Mouse (Mus musculus) CD4-positive, CD25-positive, alpha-beta regulatory T cell, adult 2 months (primary cell): ENCODE results near the gene Lrrc4.

Experiments used
- DNase-seq: peaks from one replicate; pipeline ENCODE4 v3.0.0-alpha.2; 2012; ENCODE audit warnings: low read depth, low spot score

The Lrrc4 gene

GRCm38 (mm10) chr6:28854598-28854997 is 23.1 kb upstream of the Lrrc4 start:
- DNase-seq = no peak

DNA sequence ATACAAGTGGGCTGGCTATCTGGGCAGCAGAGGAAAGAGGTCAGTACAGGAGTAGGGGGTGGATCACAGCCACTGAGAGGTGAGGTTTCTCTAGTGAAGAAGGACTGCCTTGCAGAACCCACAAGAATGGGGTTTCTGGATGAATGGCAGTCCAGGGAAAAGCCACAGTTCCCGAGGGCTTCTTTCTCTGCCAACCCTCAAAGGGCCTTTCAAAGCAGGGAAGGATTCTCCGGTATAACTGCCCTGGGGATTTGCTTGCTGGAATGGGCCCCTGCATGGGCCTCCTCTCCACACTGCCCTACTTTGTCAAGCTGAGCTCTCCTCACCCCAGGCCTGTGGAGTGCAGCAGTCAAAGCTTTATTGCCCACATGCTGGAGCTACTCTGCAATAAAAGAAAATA is 22.1 kb upstream of the Lrrc4 start:
- no peak for DNase-seq

DNA sequence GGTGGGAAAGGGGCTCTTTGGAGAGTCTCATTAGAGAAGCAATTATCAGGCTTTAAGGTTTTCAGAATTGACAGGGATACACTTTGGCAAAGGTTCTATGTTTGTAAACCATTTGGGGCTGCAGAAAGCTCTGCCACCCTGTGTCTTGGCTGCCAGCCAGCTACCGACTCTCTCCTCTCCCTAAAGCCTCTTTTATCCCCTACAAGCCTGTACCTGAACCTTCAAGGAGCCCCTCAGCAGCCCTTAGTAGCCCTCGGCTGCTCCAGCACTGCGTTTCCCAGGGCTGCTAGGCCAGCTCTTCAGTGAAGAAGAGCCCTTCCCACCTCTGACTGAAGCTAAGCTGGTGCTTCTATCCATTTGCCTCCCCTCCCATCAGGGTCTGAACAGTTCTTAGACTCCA is 21.6 kb upstream of the Lrrc4 start:
- DNase-seq = no peak

DNA sequence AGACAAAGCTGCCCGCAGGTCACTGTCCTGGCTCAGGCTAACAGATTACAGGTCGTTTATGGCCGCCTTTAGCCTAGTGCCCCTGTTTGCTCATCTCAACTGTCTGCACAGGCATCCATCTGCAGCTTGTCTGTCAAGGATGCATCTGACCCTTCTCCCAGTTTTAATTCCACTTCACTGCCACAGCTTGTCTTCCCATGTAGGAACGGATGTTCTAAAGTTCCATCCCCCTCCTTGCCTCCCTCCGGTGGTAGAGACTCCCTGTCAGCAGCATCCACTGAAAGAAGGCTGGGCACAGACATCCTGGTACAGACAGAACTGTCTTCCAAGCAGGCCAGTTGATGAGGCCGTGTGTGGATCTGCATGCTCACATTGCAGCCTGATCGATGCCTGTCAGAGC is 20.8 kb upstream of the Lrrc4 start:
- DNase-seq = no peak

GRCm38 (mm10) chr6:28850326-28850900 is 18.9 kb upstream of the Lrrc4 start:
- no peak for DNase-seq

DNA sequence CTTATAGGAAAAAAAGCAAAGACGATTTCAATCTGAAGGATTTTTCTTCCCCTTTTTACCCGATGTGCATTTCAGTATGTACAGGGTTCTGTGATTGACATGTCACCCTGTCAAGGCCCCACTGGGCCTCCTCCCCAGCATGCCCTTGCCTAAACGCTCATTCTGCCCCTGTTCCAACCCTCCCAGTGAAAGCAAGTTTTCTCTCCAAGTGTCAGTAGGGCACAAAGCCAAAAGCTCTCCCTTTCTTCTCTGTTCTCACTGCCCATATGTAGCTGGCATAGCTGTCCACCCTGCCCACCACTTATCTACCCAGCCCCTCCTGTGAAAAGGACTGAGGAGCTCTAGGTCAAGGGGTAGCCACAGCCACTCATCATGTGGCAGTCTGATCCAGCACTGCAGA is 17.8 kb upstream of the Lrrc4 start:
- DNase-seq = no peak

GRCm38 (mm10) chr6:28848891-28849290 is 17.3 kb upstream of the Lrrc4 start:
- no peak for DNase-seq

DNA sequence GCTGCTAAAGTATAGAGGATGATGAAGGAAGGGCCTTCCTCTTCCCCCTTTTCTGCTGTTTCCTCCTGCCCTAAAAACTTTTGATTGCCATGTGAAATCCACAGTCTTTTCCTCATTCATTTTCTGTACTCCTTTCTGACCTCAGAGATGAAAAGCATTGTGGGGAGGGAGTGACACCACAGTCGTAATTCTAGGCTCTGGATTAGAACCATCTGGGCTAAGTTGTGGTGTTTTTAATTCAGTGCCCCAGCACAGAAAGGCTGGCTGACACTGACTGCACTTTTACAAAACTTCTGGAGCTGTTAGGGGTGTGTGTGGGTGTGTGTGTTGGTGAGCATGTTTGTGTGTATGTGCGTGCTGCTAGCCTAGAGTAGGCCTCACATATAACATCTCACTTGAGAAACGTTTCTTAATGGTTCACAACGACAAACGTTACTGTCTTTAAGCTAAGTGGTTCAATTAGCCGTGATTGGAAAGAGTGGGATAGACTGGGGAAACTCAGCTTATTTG is 16.8 kb upstream of the Lrrc4 start:
- no peak for DNase-seq

- no peak for DNase-seq
Measured at GRCm38 (mm10) chr6:28847616-28848015, 16.1 kb upstream of the Lrrc4 start.

GRCm38 (mm10) chr6:28845610-28846009 is 14.1 kb upstream of the Lrrc4 start:
- no peak for DNase-seq

- no peak for DNase-seq
Measured at GRCm38 (mm10) chr6:28842375-28843276, 11.1 kb upstream of the Lrrc4 start.

DNA sequence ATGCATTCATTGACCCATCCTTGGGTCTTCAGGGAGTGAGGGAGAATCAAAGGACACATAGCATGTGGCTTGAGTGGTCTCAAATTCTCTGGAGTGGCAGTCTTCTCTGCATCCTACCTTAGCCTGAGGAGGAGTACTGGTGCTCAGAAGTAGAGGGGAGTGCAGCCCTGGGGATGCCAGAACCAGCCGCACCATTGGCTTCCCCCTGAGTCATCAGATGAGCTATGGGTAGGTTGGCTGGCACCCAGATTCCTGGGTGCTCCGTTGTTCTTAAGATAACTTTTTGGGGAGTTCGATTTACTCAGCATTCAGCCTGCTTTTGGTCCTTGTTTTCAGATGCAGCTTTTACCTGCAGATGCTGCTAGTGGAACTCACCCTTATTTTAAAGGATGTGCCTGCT is 10.0 kb upstream of the Lrrc4 start:
- DNase-seq = no peak

DNA sequence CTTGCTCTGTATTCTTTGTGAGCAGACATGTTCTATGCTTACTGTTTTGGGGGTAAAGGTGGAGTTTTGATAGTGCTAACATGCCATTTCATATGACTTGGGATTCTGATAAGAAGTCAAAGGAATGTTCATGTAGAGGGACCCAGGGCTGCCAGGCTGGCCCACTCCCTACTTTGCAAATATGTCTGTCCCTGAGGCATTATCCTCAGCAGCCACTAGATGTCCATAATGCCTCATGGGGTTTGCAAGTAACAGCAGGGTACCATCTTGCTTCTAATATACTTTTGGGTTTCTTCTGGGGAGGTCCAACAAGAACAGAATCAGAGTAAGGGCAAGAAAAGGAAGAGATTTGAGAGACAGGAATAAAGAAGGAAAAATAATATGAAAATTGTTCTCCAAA is 5.1 kb upstream of the Lrrc4 start:
- DNase-seq = no peak

DNA sequence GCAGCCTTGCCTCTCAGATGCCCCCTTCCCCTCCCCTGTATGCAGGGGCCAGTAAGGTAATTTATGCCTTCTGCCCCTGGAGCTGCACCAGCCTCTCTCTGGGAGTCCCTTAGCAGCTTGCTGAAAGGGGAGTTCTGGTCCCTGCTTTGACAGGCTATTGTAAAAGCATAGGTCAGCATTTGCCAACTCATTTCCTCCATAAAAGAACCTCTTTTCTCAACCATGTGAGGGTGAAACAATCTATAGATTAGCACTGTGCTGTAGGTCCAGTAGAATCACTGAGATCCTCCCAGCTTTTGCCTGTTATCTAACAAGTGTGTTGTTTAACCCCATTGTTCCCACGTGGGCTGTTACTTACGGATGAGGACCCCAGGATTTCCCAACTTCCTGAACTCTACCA is 2.5 kb upstream of the Lrrc4 start:
- no peak for DNase-seq

DNA sequence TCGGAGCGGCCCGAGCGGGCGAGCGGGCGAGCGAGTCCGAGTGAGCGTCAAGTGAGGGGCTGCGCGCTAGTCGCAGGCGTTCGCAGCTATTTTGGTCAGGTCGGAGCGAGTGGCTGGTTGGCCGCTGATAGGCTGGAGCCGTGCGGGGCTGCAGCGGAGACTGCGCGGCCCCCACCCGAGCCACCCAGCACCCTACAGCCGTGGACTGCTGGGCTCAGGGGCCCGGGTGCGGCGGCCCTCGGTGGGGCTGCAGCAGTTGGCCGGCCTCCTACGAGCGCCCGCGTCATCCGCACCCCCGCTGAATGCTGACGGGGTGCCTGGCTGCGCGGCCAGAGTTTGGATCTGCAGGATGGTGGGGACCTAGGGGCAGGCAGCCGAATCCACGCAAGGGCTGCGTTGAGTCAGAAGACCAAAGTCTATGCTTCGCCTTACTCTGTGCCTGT is 1.9 kb upstream of the Lrrc4 start:
- no peak for DNase-seq

DNA sequence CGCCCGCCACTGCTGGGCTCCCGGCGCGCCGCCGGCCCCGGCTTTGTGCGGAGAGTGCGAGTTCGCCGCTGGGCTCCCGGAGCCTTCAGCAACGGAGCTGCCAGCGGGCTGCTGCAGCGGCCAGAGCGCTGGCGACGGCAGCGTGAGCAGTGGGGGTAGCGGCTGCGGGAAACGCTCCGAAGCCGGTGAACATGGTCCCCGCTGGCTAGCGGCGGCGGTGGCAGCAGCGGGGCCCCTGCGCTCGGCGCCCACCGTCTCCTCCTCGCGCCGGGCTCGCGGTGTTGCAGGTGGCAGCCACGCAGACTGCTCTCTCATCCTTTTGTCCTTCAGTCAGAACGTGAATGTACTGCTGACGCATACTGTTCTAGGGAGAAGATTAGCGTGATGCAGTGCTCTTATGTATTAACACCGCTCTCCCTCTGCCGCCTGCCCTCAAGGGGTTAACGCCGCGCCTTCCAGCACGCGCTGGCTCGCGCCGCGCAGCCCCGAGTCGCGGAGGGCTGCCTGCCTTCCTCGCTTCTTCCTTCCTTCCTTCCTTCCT is 1.3 kb upstream of the Lrrc4 start:
- peak; percentile 34 for DNase-seq

DNA sequence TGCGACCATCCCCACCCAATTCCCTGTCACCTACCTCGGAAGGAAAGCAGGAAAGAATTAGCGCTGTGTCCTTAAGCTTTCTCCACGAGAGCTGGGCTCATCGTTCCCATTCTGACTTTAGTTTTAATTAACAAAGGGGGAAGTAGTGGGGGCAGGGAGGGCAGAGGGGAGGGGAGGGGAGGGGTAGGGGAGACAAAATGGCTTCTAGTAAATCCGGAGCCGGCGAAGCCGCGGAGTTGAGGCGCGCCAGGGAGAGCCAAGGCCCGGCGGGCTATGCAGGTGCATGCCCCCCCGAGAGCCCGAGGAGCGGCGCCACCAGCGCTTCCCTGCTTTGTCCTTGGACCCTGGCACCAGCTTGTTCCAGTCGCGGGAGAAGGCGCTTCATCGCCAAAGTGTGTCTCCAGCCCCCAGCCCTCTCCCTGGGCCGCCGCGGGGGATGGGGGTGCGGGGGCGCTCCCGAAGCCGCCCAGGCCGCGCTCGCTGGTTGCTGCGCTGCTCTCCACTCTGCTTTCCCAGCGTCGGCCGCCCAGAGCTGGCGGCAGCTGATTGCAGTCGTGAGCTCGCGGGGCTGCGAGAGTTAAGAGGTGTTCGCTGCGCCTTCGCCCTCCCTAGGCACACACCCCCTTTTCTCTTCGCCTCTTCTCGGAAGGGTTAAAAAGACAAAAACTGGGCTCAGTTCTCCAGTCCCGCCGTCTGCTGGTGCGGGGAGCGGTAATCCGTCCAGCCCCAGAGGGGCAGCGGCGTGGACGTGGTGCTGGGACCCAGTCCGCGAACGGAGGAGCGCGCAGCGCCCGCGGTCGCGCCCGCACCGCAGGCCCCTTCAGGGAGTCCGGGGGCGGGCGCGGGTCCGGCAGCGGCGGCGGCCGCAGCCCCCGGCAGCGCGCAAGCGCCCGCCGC is 555 bp upstream of the Lrrc4 start:
- DNase-seq = peak; percentile 28

GRCm38 (mm10) chr6:28830306-28830705 is 1.2 kb downstream of the Lrrc4 start:
- DNase-seq = no peak

- DNase-seq = no peak
Measured at GRCm38 (mm10) chr6:28828593-28828992, 3.0 kb downstream of the Lrrc4 start.

DNA sequence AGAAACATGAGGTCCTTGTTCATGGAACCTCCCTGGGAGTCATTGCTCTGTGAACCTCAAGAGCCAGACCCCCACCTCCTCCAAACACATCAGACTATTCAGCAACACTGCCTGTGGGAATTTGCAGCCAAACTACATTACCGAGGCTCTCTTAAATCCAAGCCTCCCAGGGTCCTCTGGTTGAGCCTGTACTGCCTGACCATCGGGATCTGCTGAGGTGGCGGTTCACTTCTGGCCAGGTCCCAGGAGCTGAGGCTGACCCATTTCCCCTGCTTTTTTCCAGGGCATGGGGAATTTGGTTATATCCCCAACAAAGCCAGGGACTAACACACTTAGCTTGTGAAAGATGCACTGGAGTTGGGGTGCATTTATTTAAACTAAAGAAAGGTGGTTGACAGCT is 4.0 kb downstream of the Lrrc4 start:
- no peak for DNase-seq

GRCm38 (mm10) chr6:28826689-28827389 is 4.7 kb downstream of the Lrrc4 start:
- no peak for DNase-seq
